Mouse (Mus musculus) frontal cortex, adult (tissue): ENCODE measurements around the gene Ubn1.

Experiments
- ATAC-seq: cut with Nextera tagmentation; 2 replicates; pipeline ENCODE4 v1.9.2; 2017; ENCODE audit warnings: mild to moderate bottlenecking, moderate library complexity, mixed read lengths; ENCODE audit not compliant: low TSS enrichment

Ubn1 gene

DNA sequence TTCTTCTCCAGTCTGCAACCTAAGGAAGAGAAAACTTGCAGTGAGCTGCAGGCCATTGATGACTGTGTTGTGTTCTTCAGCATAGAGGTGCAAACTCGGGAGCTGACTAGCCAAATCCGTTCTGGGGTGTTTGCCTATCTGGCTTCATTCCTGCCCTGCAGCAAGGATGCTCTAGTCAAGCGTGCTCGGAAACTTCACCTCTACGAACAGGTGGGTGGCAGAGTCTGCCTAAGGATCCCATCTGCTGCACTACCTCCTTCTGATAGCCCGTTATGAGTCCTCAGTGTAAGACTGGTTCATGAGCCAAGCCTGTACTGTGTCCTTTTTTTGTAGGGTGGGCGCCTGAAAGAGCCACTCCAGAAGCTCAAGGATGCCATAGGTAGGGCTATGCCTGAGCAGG, 22.1 kb downstream of the Ubn1 start:
- peak; percentile 18; the same call in 1 of the 2 replicates for ATAC-seq

DNA sequence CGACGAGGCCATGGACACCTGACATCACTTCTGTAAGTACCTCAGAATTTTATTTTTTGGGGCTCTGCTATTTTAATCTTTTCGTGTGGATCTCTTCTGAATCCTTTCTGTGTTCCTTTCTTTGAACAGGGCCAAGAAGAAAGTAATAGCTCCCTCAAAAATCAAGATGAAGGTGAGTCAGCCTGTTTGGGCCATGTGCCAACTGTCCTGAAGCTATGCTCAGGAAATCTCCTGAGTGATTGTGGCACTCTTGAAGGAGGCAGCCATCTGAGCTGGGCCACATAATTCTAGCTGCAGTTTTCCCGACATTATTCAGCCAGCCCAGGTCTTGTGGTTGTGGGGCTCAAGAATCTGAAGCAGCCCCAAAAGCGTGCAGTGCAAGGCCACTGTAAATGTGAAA, 24.5 kb downstream of the Ubn1 start:
- no peak for ATAC-seq

DNA sequence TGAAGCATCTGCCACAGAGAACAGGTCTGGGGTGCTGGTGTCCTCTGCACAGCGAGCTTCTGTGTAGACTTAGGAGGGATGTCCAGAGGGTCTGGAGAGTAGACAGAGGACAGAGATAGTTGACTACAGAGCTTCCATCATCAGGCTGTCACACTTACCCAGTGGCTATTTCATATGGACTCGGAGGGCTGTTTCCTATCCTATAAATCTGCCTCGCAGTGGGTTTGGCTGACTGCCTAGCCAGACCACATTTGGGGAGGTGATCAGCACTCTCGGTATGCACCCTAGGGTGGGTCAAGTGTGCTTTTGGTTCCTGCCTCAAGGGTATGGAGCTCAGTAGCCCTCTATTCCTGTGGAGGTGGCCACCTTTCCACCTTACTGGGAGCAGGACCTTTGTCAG, 35.3 kb downstream of the Ubn1 start:
- no peak for ATAC-seq

DNA sequence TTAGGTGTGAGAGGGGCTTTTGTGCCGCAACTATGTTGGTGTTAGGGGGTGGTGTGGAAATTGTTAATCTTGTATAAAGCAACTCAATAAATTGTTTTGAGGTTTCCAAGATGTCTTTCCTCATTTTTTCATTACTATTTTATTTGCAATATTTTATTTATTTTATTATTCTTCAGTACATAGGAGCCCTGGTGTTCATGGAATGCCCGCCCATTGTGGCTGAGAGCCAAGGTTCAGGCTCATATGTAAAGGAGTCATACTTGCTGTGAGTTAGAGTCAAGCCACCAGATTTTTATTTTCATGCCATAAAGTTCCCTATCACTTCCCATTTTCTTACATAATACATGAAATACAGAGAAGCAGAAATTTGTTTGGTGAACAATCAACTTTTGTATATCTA, 36.3 kb downstream of the Ubn1 start:
- no peak for ATAC-seq

DNA sequence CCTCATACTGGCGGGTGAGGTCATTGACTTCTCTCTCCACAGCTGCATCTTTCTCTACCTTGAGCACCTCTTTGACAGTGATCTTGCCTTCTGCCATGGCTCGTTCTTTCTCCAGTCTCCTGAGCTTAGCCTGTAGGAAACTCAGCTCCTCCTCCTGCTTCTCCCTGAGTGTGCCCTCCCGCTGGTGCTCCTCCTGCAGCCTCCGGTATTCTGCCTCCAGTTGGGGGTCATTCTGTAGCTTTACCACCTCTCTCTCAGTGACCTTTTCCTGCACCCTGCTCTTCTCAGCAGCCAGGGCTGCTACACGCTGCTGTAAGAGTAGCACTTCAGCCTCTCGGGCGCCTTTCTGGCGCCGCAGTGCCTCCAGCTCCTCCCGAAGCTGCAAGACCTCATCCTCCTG, 39.2 kb downstream of the Ubn1 start:
- no peak for ATAC-seq

DNA sequence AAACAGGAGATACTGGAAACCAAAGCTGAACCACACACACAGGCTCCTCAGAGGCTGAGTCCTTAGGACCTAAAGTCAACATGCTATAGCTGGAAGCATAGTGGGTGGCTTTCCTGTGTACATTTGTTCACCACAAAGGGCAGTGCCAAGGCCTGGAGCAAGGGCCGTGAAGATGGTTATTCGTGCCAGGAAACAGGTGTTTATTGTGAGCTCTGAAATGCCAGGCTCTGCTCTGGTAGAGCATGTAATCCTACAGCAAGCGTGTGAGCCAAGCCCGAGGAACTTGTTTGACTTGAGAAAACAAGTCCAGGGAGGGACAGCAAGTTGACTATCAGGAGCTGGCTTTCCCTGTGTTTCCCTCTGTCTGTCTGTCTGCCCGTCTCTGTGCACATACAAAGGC, 43.4 kb downstream of the Ubn1 start:
- ATAC-seq: no peak

DNA sequence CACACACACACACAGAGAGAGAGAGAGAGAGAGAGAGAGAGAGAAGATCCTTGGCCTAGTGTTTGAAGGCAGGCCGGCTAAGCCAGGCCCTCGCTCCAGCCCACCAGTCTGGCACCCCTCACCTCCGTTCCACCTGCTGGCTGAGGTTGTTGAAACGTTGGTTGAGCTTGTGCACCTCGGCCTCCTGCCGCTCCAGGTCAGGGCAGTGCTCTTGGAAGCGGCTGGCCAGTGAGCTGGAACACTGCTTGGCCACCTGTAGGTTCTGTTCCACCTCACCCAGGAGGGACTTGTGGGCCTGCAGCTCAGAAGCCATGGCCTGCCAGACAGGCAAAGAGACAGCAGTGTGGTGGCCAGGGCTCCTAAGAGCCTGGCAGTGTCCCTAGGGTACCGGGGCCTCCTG, 46.6 kb downstream of the Ubn1 start:
- no peak for ATAC-seq

DNA sequence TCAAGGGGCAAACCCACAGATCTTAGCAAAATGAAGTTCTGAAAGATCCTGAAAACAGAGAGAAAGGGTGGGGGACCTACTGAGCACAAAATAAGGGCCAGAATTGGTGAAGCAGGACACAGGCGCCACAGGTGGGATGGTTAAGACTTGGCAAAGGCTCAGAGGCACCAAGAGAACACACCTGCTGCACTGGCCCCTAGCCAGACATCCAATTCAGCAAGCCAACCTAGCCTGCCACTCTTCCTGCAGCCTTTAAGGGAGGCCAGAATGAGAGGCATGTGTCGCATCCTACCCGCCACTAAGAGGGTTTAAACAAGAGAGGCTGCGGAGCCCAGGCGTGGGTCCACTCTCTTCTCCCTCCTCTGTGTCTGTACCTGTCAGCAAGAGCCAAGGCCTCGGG, 51.1 kb downstream of the Ubn1 start:
- no peak for ATAC-seq

DNA sequence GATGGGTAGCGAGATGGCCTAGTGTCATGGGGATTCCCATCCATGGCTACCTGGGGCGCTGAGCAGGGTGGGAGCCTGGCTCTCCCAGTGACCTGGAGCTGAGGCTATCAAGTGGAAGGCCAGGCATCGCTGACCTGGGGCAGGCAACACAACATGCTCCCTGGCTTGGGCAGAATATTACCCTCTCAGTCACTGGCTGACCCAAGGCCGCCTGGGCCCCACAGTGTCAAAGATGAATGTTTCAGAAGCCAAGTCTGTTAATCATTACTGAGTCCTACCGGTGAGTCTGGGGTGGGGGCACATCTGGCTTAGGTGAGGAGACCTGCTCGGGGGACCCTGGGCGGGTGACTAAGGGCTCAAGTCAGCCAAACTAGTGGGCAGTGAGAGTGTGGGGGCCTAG, 60.0 kb downstream of the Ubn1 start:
- no peak for ATAC-seq

DNA sequence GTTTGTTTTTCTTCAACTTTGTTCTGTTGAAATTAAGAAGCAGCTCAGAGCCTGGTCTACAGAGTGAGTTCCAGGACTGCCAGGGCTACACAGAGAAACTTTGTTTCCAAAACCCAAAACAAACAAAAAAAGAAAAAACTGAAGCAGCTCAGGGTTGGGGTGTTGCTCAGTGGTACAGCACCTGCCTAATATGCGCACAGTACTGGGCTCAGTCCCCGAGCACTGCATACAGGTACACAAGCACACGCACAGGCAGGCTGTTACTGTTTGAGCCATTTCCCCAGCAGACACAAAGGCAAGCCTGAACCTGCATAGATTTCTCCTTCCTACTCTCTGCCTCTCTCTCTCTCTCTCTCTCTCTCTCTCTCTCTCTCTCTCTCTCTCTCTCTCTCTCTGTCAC, 61.2 kb downstream of the Ubn1 start:
- no peak for ATAC-seq

DNA sequence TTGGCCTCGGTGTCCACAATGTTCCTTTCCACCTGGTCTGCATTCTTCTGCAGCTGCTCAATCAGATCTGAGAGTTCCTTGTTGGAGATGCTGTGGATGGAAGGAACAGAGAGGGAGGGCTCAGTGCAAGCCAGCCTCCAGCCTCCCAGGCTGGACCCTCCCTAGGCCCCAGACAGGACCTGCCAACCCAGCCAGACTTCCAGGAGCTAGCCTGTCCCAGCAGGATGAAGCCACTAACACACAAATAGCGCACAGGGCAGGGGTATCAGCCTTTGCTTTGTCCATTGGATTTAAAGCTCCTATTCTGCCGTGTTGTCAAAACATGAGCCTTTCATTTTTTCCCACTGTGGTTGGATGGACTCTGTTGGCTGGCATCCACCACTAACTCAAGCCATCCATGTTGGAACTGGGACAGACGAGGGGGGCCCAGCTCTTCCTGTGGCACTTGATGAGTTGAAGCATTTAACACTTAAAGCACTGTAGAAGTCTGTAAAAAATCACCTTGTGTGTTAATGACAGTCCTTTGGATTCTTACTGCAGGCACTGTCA, 63.2 kb downstream of the Ubn1 start:
- ATAC-seq: no peak

DNA sequence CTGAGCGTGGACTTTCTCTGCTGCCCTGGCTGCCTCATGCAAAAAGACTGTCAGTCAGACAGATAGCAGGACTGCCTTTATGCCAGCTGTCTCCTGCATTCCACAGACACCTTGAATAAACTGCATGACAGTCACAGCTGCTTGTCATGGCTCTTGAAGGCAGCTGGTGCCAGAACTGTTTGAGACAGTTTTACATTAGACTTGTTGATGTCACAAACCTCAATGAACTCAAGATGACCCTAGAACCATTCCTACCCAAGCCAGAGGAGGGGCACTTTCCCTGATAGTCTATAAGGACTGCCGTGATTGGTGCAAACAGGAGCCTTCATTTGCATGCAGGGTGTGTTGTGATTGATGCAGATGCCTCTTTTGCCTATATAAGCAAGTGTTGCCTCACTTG, 63.7 kb downstream of the Ubn1 start:
- ATAC-seq: no peak

DNA sequence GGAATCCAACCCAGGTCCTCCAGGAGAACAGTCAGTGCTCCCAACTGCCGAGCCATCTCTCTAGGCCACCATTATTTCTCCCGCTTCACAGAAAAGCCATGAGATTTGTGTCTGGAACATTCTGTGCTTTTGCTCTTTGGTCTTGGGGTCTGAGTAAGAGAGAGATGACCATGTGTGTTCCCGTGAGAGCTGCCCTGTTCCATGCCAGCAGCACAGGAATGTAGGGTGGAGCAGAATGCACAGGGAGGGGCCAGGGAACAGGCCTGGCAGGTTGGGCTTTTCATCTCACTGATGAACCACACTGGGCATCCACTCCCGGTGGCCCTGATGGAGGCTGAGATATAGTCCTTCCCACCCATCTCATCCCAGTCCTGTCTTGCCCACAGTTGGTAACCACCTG, 69.5 kb downstream of the Ubn1 start:
- no peak for ATAC-seq

DNA sequence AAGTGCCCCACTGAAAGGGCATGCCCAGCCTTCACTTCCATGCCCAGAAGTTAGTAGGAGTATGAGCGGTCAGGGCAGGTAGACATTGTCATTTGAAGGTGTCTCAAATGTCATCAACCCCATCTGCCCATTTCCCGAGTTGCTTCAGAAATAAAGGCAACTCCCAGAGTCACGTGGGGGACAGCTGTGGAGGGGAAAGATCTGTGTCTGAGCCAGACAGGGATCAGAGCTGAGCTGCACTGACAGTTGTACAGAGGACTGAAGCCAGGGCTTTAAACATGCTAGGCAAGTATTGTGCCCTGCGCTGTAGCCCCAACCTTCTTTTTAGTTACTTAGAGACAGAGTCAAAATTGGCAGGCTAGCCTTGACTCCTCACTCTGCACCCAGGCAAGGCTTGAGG, 70.0 kb downstream of the Ubn1 start:
- no peak for ATAC-seq

DNA sequence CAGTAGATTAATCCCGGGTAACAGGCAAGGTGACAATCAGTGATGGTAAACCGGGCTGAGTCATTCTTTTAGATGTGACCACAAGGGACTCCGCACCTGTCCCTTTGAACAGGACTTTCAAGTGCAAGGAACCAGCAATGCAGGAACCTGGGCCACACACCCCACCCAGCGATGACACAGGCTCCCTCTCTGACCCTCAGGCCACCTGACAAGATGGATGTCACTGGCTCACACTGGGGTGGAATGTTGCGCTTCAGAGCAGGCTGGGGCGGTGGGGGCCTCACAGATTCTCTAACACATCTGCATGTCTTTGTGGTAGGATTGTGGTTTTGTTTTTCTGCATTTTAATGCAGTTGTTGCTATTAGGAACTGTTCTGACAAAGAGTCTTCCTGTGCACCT, 73.6 kb downstream of the Ubn1 start:
- ATAC-seq: no peak

DNA sequence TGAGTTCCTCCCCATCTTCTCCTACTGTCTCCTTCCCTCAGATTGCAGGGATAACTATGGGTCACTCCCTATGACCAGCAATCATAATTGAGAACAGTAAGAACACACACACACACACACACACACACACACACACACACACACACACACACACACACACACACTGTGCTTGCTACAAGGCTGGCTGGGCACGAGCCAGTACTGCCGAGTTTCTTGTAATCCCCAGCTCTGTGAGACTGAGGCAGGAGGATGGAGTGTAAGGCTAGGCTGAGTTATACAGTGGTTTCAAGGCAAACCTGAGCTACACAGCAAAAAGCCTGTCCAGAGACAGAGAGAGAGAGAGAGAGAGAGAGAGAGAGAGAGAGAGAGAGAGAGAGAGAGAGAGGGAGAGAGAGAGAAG, 80.3 kb downstream of the Ubn1 start:
- no peak for ATAC-seq

DNA sequence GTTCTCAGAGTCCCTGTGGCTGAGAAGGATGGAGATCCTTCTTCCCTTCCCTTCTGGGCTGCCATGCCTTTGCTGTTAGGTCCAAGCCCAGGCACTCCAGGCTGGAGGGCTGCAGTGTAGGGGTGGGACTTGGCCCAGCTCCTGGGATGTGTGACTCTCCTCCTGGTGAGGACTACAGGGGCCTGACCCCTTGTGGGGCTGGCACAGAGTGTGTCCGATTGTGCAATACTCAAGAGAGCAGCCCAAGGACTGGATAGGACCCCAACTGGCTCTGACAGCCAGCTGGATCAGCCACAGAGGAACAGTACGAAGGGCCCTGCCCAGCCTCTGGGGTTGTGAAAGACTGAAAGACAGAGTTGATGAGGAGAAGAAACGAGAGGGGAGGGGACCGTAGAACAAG, 80.9 kb downstream of the Ubn1 start:
- no peak for ATAC-seq

DNA sequence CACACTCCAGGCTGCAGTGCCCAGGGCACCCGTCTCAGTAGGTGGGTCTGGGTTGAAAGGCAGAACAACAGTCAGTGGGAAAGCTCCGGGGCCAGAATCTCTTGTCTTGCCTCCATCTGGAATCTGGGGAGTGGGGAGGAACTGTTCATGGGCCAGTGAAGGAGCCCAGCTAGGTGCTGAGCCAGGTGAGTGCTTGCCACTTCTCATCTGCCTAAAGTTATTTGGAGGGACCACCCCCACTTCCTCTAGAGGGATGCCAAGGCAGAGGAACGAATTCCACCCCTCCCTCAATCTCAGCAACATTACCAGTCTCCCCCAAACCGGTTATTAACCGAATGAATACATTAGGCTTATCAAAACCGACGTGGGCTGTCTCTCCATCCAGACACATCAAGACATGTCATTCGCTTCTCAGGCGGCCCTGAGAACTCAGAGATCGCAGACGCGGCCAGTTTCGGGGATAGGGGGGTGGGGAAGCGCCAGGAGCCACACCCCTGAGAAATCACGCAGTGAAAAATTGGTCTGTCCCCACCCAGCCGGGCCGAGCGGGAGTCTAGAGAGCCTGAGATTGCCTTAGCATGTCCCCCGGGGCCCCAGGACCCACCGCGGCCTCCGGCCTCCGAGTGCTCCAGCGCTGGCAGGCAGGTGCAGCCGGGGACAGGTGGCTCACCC, 81.5 kb downstream of the Ubn1 start:
- ATAC-seq: no peak

DNA sequence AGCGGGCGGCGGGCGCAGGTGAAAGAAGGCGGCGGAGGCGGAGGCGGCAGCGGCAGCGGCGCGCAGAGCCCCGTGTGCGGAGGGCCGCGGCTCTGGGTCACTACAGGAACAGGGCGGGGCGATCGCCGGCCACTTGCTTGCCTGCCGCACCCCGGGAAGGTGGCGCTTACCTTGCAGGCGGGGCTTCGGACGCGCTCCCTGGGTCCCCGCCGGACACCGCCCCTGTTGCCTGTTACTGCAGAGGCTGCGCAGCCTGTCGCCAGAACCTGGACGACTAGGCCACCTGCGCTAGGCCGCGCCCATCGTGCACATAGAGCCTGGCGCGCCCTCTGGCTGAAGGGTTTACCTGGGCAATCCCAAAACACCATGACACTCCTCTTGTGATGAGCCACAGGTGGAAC, 82.5 kb downstream of the Ubn1 start, which contains the start of gene Ppl:
TSS of gene Ppl (minus strand) at position 21 of the 401 bp plus-strand sequence.
- no peak for ATAC-seq

DNA sequence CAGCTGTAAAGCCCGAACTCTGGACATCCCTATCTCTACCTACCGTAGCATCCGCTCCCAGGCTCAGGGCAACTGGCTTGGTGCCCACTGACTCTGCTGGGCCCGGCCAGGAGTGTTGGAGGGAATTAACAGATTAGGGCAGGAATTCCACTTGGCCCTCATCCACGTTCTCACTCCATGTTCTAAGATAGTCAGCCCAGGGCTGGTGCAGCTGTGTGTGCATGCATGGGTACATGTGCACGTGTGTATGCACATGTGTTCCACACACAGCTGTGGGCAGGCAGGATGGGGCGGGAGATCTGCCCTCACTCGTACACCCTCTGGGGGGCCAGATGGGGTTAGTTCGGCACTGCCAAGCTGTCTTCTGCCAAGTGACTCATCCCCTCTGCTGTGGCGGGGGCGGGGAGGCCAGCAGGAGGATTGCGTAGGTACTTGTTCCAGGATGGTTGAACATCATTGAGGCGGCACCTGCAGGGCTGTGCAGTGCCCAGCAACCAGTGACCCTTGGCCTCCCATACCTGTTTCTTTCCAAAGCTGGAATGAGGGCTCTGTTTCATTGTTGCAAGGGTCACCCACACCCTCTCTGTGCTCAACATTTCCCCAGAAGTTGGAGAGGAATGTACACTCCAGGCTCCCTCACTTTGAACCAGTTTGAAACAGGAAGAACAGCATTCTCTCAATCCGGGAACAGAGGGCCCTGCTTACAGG, 84.9 kb downstream of the Ubn1 start:
- ATAC-seq: peak; percentile 55; the same call in 1 of the 2 replicates

DNA sequence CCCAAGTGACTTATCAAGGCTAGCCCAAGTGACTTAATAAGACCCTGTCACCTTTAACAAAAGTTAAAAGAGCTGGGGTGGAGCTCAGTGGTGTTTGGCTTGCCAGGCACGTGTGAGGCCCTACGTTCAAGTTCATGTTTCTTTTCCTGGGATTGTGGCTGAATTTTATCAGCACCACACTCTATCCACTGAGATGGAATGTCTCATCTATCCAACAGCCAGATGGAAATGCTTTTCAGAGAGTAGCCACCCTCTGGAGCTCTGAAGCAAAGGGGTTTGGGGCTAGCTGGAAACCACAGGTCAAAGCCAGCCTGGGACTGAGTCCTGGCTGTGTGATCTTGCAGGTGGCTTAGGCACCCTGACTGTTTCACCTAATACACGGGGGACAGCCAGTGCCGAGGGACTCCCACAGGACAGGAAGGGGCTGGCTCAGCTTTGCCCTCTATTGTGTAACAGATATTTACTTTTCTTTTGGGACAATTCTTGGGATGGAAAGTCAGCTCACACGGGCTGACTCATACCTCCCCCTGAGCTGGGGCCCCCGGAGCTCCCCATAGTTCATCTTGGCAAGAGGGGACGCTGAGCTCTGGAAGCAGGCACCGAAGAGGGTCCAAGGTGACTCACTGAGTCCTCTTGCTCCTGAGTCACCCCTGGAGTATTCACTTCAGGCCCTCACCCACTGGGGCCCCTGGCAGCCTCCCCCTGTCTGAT, 85.8 kb downstream of the Ubn1 start:
- ATAC-seq: no peak
